In the genomic region with DNA sequence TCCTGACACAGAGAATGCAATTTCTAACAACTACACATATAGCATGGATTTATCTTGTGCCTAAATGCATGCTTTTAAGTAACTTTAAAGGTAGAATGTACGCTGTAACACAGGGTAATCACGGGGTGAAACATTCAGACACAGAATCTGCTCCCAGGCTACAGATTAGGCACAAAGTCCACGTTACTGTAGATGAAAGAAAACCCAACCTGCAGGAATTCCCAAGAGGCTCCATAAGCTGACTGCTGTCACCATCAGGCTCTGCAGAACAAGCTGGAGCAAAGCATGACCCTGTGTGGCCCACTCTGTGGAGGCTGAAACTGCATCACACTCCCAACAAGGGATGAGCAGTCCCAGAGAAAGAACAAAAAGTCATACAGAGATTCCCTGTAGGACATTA, we compare ENCODE assay signal across 25 mouse cellular contexts. TPM values are rescaled to one million over a fixed set of nuclear protein-coding genes. Genes with fewer than 3 reads are reported as not detected.
A peak's percentile ranks its signal among the peaks of the same experiment; 100 is the strongest.
DNase-seq lines count a peak whose midpoint lies in the region; ATAC-seq lines count a peak whose summit lies in the region.
"Had no signal": no experiment of that assay in that cellular context is flagged by ENCODE, and none has a peak within 500 bp of the region (broad histone marks: within the 10 kb centered on the region; RNA-seq: fewer than 3 reads in every experiment).

No protein-coding gene starts in this region.

- H3K9ac ChIP-seq in kidney, embryonic 15.5 days, result no peak overlapping the region
- no peak overlapping the region for H3K9ac ChIP-seq in liver, embryonic 16.5 days (ENCODE audit: low read depth, low read length)
- H3K9ac ChIP-seq in liver, embryonic 11.5 days (ENCODE audit: low read depth, low read length), result no peak overlapping the region
- no peak overlapping the region for H3K9ac ChIP-seq in stomach, embryonic 14.5 days (replicated peaks; ENCODE audit: low read depth, low read length)
- H3K9ac ChIP-seq: forebrain, embryonic 13.5 days; heart, embryonic 13.5 days; hindbrain, embryonic 14.5 days; limb, embryonic 13.5 days; liver, embryonic 14.5 days; midbrain, embryonic 15.5 days had no signal

- no peak for DNase-seq in kidney, adult 18-20 months
- no peak for DNase-seq in liver, embryonic 11.5 days (ENCODE audit: low spot score)
- DNase-seq in spleen, adult 18-20 months, result no peak
- DNase-seq: adrenal gland, adult 2 months; adrenal gland, postnatal 36 days; B cell, adult 2 months; cerebellum, adult 18-20 months; cerebellum, postnatal 10 days; gastrocnemius, postnatal 10 days; heart, postnatal 10 days; lung, postnatal 14 days; right cerebral cortex, postnatal 25 days; thymus, postnatal 4 days had no signal

- no peak overlapping the region for H3K4me2 ChIP-seq in kidney, embryonic 15.5 days
- H3K4me2 ChIP-seq in liver, embryonic 16.5 days (ENCODE audit: low read depth, low read length), result no peak overlapping the region
- no peak overlapping the region for H3K4me2 ChIP-seq in liver, embryonic 11.5 days
- H3K4me2 ChIP-seq in stomach, embryonic 14.5 days (replicated peaks; ENCODE audit: low read depth, low read length), result no peak overlapping the region
- H3K4me2 ChIP-seq: forebrain, embryonic 13.5 days; heart, embryonic 13.5 days; hindbrain, embryonic 14.5 days; limb, embryonic 13.5 days; midbrain, embryonic 15.5 days had no signal

- no peaks in the 10 kb centered on the region for H3K9me3 ChIP-seq in kidney, embryonic 15.5 days (replicated peaks)
- no peaks in the 10 kb centered on the region for H3K9me3 ChIP-seq in liver, embryonic 16.5 days (replicated peaks; ENCODE audit: control insufficient read depth, low read length)
- no peaks in the 10 kb centered on the region for H3K9me3 ChIP-seq in liver, embryonic 11.5 days (ENCODE audit: control insufficient read depth, low read length)
- no peaks in the 10 kb centered on the region for H3K9me3 ChIP-seq in stomach, embryonic 14.5 days (ENCODE audit: control insufficient read depth, low read depth, low read length)
- H3K9me3 ChIP-seq: forebrain, embryonic 13.5 days; heart, embryonic 13.5 days; limb, embryonic 13.5 days; midbrain, embryonic 10.5 days; midbrain, embryonic 15.5 days had no signal

- H3K4me3 ChIP-seq in kidney, embryonic 15.5 days (replicated peaks), result no peak overlapping the region
- H3K4me3 ChIP-seq in liver, embryonic 16.5 days (ENCODE audit: low read depth, low read length), result no peak overlapping the region
- no peak overlapping the region for H3K4me3 ChIP-seq in liver, embryonic 11.5 days (ENCODE audit: low read depth, low read length)
- H3K4me3 ChIP-seq in stomach, embryonic 14.5 days (ENCODE audit: low read depth, low read length), result no peak overlapping the region
- H3K4me3 ChIP-seq: forebrain, embryonic 13.5 days; heart, embryonic 13.5 days; limb, embryonic 13.5 days; midbrain, embryonic 10.5 days; midbrain, embryonic 15.5 days had no signal

- peak overlapping the region; percentile 89 for H3K27ac ChIP-seq in kidney, embryonic 15.5 days
- H3K27ac ChIP-seq in liver, embryonic 16.5 days (ENCODE audit: low read length), result 0 out of 2 replicates have a peak overlapping the region, but pooled peaks have one; percentile 11
- H3K27ac ChIP-seq in liver, embryonic 11.5 days (ENCODE audit: low read depth, low read length), result no peak overlapping the region
- H3K27ac ChIP-seq in stomach, embryonic 14.5 days (ENCODE audit: low read length), result peak overlapping the region; percentile 33; the same call in 1 of the 2 replicates
- H3K27ac ChIP-seq: forebrain, embryonic 13.5 days; heart, embryonic 13.5 days; hindbrain, embryonic 14.5 days; limb, embryonic 13.5 days; liver, embryonic 14.5 days; midbrain, embryonic 10.5 days; midbrain, embryonic 15.5 days had no signal

- no peaks in the 10 kb centered on the region for H3K27me3 ChIP-seq in kidney, embryonic 15.5 days
- H3K27me3 ChIP-seq in liver, embryonic 16.5 days (ENCODE audit: control insufficient read depth, insufficient read depth, low read depth, low read length), result no peaks in the 10 kb centered on the region
- H3K27me3 ChIP-seq in liver, embryonic 11.5 days (replicated peaks; ENCODE audit: control insufficient read depth, insufficient read depth, low read length), result no peaks in the 10 kb centered on the region
- H3K27me3 ChIP-seq in stomach, embryonic 14.5 days (ENCODE audit: control insufficient read depth, insufficient read depth, low read length), result no peaks in the 10 kb centered on the region
- H3K27me3 ChIP-seq: forebrain, embryonic 13.5 days; heart, embryonic 13.5 days; limb, embryonic 13.5 days; midbrain, embryonic 15.5 days had no signal

- WGBS in kidney, embryonic 15.5 days, result 71% methylated on average over 3 of the region's 3 CpGs
- WGBS in liver, embryonic 16.5 days (ENCODE audit: insufficient replicate concordance), result 61% methylated on average over 3 of the region's 3 CpGs
- WGBS in liver, embryonic 11.5 days, result 71% methylated on average over 3 of the region's 3 CpGs
- 63% methylated on average over 3 of the region's 3 CpGs for WGBS in stomach, embryonic 14.5 days

- H3K4me1 ChIP-seq in kidney, embryonic 15.5 days, result peaks cover 34% of the 10 kb centered on the region
- peaks cover 33% of the 10 kb centered on the region for H3K4me1 ChIP-seq in liver, embryonic 16.5 days (ENCODE audit: control insufficient read depth, low read depth, low read length)
- H3K4me1 ChIP-seq in liver, embryonic 11.5 days (replicated peaks; ENCODE audit: control insufficient read depth, insufficient read depth, low read length), result peaks cover 48% of the 10 kb centered on the region
- H3K4me1 ChIP-seq in stomach, embryonic 14.5 days (ENCODE audit: control insufficient read depth, insufficient read depth, low read length), result peaks cover 27% of the 10 kb centered on the region

- no peaks in the 10 kb centered on the region for H3K36me3 ChIP-seq in kidney, embryonic 15.5 days
- no peaks in the 10 kb centered on the region for H3K36me3 ChIP-seq in liver, embryonic 16.5 days (ENCODE audit: control insufficient read depth, insufficient read depth)
- no peaks in the 10 kb centered on the region for H3K36me3 ChIP-seq in liver, embryonic 11.5 days (ENCODE audit: control insufficient read depth, insufficient read depth, low read length)
- no peaks in the 10 kb centered on the region for H3K36me3 ChIP-seq in stomach, embryonic 14.5 days (ENCODE audit: control insufficient read depth, insufficient read depth, low read length)
- H3K36me3 ChIP-seq: heart, embryonic 13.5 days; limb, embryonic 13.5 days; midbrain, embryonic 10.5 days; midbrain, embryonic 15.5 days had no signal

- no peak for ATAC-seq in kidney, embryonic 15.5 days (replicated peaks; ENCODE audit: low FRiP score)
- ATAC-seq in liver, embryonic 16.5 days (ENCODE audit: low read depth), result no peak; the same call in 1 of the 2 replicates
- ATAC-seq in liver, embryonic 11.5 days (replicated peaks; ENCODE audit: low FRiP score), result no peak
- ATAC-seq in stomach, embryonic 14.5 days (ENCODE audit: insufficient number of reproducible peaks, insufficient read depth, low FRiP score, low read depth), result no peak
- ATAC-seq: activated CD4-positive, CD25-positive, alpha-beta regulatory T cell, adult 4 months; forebrain, embryonic 13.5 days; midbrain, embryonic 15.5 days had no signal

RNA-seq across cellular contexts. Expression of a gene that starts 18.4 kb away (rescaled TPM):
- 522 and 595 TPM in 2 replicates for polyA plus RNA-seq in kidney, embryonic 15.5 days (2015; fragmentation: Nextera tagmentation; extraction: Ambion mirVana)
- polyA plus RNA-seq in liver, embryonic 16.5 days (2015; fragmentation: Nextera tagmentation; extraction: Ambion mirVana), result 252 and 304 TPM in 2 replicates
- 541 and 564 TPM in 2 replicates for polyA plus RNA-seq in liver, embryonic 11.5 days (2014; fragmentation: Nextera tagmentation; extraction: Ambion mirVana)
- polyA plus RNA-seq in stomach, embryonic 14.5 days (2014; fragmentation: Nextera tagmentation; extraction: Ambion mirVana), result 477 and 482 TPM in 2 replicates

RNA-seq across cellular contexts. Expression of a gene that starts 19.7 kb away (rescaled TPM):
- polyA plus RNA-seq in kidney, embryonic 15.5 days (2015; fragmentation: Nextera tagmentation; extraction: Ambion mirVana), result 28.4 and 35.7 TPM in 2 replicates
- 1.6 and 2.5 TPM in 2 replicates for polyA plus RNA-seq in liver, embryonic 16.5 days (2015; fragmentation: Nextera tagmentation; extraction: Ambion mirVana)
- 4.0 and 5.0 TPM in 2 replicates for polyA plus RNA-seq in liver, embryonic 11.5 days (2014; fragmentation: Nextera tagmentation; extraction: Ambion mirVana)
- 42.9 and 49.7 TPM in 2 replicates for polyA plus RNA-seq in stomach, embryonic 14.5 days (2014; fragmentation: Nextera tagmentation; extraction: Ambion mirVana)

RNA-seq across cellular contexts. Expression of a gene that starts 37.1 kb away (rescaled TPM):
- not detected in 2 replicates for polyA plus RNA-seq in kidney, embryonic 15.5 days (2015; fragmentation: Nextera tagmentation; extraction: Ambion mirVana)
- polyA plus RNA-seq in liver, embryonic 16.5 days (2015; fragmentation: Nextera tagmentation; extraction: Ambion mirVana), result not detected in 2 replicates
- polyA plus RNA-seq in liver, embryonic 11.5 days (2014; fragmentation: Nextera tagmentation; extraction: Ambion mirVana), result not detected in 2 replicates
- polyA plus RNA-seq in stomach, embryonic 14.5 days (2014; fragmentation: Nextera tagmentation; extraction: Ambion mirVana), result not detected in 2 replicates
- polyA plus RNA-seq: activated CD4-positive, CD25-positive, alpha-beta regulatory T cell, adult 4 months; heart, embryonic 13.5 days; liver, embryonic 14.5 days; midbrain, embryonic 10.5 days; thymus, postnatal 0 days had no signal
